Mouse (Mus musculus) lung, adult 2 months (tissue): ENCODE results near the gene Tha1.

Experiments used
- CTCF ChIP-seq: fragments of 200-500 bp; IDR thresholded peaks from 2 replicates; pipeline ENCODE4 v1.5.1; 2011; ENCODE audit warnings: mild to moderate bottlenecking, low read length, control low read depth; ENCODE audit not compliant: insufficient read depth
- POLR2A ChIP-seq: fragments of 200-500 bp; IDR thresholded peaks from 2 replicates; pipeline ENCODE4 v1.6.1; 2011; ENCODE audit warnings: low read depth, mild to moderate bottlenecking, control low read depth, low read length, borderline replicate concordance; ENCODE audit errors: extremely low read depth

DNA sequence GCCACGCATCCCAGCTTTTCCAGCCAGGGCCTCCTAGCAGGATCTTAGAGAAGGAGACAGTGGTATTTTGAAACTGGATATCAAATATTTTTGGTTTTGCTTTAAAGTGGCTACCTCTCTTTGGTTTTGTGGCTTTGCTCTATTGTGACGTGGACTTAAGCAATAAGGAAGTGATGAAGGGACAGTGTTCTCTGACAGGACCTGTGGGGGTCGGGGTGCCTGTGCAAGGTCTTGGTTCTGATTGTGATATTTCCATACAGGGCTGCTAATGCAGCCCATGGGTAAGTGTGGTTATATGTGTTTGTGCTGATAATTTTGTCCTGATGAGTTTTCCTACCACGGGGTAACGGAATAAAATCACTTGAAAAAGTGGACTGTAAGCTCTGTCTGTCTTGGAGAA, 17.9 kb downstream of the Tha1 start:
- no peak for TF ChIP-seq POLR2A
- TF ChIP-seq CTCF: no peak
